Mouse (Mus musculus) lung, embryonic 16.5 days (tissue): ENCODE data around the gene Arrdc1. TPM values are rescaled to one million over a fixed set of nuclear protein-coding genes. Genes with fewer than 3 reads are reported as not detected.
"Not testable (repeated sequence)": the region's sequence is repeated elsewhere in the genome, so short reads cannot be mapped to it uniquely, and the experiment has no call there.

ENCODE experiments used
- ATAC-seq: fragments of 200-750 bp; cut with Nextera tagmentation; 2 replicates; pipeline ENCODE4 v1.8.0; 2017; ENCODE audit warnings: low read depth, mild to moderate bottlenecking, moderate library complexity
- H3K27ac ChIP-seq: fragments of 300-500 bp; sonication (generic); 2 replicates; pipeline ENCODE4 v1.5.1; 2014; ENCODE audit warnings: mild to moderate bottlenecking, control low read depth, low read length
- H3K27me3 ChIP-seq: fragments of 300-500 bp; sonication (generic); 2 replicates; pipeline ENCODE4 v1.6.1; 2014; ENCODE audit warnings: low read depth, low read length, mixed read lengths; ENCODE audit not compliant: control insufficient read depth, insufficient read depth
- H3K36me3 ChIP-seq: fragments of 300-500 bp; sonication (generic); 2 replicates; pipeline ENCODE4 v1.6.1; 2014; ENCODE audit warnings: low read length; ENCODE audit not compliant: control insufficient read depth, insufficient read depth
- H3K4me1 ChIP-seq: fragments of 300-500 bp; sonication (generic); replicated peaks from 2 replicates; pipeline ENCODE4 v1.6.1; 2014; ENCODE audit warnings: low read length, mixed read lengths; ENCODE audit not compliant: control insufficient read depth, insufficient read depth
- H3K4me2 ChIP-seq: fragments of 300-500 bp; sonication (generic); 2 replicates; pipeline ENCODE4 v1.6.1; 2014; ENCODE audit warnings: low read depth, low read length, control low read depth
- H3K4me3 ChIP-seq: fragments of 300-500 bp; sonication (generic); 2 replicates; pipeline ENCODE4 v1.5.1; 2014; ENCODE audit warnings: mild to moderate bottlenecking, low read length, control low read depth
- H3K9ac ChIP-seq: fragments of 300-500 bp; sonication (generic); 2 replicates; pipeline ENCODE4 v1.6.1; 2014; ENCODE audit warnings: low read length, control low read depth
- H3K9me3 ChIP-seq: fragments of 300-500 bp; sonication (generic); 2 replicates; pipeline ENCODE4 v1.6.1; 2016; ENCODE audit warnings: low read length; ENCODE audit not compliant: control insufficient read depth
- WGBS: fragments of 180-500 bp; shearing (Covaris S2); extraction: QIAGEN DNeasy Blood & Tissue Kit; methylation state at CpG from one replicate; pipeline ENCODE4 v1.1.7; 2014; 5-methylcytosine and 5-hydroxymethylcytosine counted together
- polyA plus RNA-seq: library from polyadenylated mRNA; unstranded; fragments of >200 nt; fragmentation: Nextera tagmentation; extraction: Ambion mirVana; gene quantifications from 2 replicates; pipeline ENCODE4 v1.2.1, GENCODE M21; 2015

Gene Arrdc1
- polyA plus RNA-seq, 1 experiment from 2014 or later, result 141 TPM

DNA sequence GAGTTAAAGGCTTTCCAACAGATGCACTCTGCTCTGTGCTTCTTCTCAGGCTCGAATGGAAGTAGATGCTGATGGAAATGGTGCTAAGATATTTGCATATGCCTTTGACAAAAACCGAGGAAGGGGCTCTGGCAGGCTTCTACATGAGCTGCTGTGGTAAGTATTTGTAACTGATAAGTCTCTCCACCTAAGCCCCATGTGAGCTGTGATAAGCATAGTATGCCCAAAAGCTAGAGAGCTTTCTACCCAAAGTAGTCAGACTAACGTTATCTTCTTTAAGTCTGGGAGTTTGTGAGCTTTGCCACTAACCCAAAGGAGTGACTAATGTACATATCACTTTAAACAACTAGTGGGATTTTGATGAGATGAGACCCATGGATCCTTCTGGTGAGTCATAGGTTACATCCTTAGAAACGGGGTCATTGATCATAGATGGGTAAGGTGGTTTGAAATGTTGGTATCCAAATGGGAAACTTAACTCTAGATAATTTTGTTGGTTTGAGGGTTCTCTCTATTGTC is 17.5 kb upstream of the Arrdc1 start:
- H3K4me3 ChIP-seq, result no peak overlapping the region
- peaks cover 13% of the 10 kb centered on the region for H3K4me1 ChIP-seq
- H3K27me3 ChIP-seq, result no peaks in the 10 kb centered on the region
- 74% methylated on average over 4 of the region's 4 CpGs for WGBS
- H3K27ac ChIP-seq, result no peak overlapping the region
- H3K4me2 ChIP-seq, result no peak overlapping the region
- H3K9me3 ChIP-seq, result no peaks in the 10 kb centered on the region
- no peak overlapping the region for H3K9ac ChIP-seq
- H3K36me3 ChIP-seq, result peaks cover 20% of the 10 kb centered on the region
- no peak for ATAC-seq

DNA sequence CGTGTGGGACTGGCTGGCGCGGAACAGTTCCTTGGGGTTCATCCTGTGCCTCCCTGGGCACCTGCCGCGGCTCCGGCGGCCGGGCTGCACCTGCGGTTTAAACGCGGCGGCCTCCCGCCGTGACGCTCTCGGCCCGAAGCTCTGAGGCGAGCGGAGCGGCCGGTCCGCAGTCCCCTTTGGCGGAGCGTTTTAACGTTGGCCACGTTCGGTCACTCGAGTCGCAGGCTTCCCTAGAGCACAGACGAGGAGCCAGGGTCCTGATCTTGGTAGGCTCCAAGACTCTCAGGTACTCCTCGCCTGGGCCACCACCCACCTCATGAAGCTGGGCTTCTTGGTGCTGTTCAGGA is 15.1 kb upstream of the Arrdc1 start:
- Histone ChIP-seq H3K9me3 (no peaks in the 10 kb centered on the region), H3K36me3 (peaks cover 13% of the 10 kb centered on the region), H3K4me1 (peaks cover 13% of the 10 kb centered on the region), H3K4me2 (peak overlapping the region; percentile 88), H3K27me3 (no peaks in the 10 kb centered on the region), H3K4me3 (peak overlapping the region; percentile 93), H3K27ac (peak overlapping the region; percentile 54), H3K9ac (peak overlapping the region; percentile 91)
- WGBS, result under 1% methylated on average over 31 of the region's 31 CpGs
- no peak for ATAC-seq

DNA sequence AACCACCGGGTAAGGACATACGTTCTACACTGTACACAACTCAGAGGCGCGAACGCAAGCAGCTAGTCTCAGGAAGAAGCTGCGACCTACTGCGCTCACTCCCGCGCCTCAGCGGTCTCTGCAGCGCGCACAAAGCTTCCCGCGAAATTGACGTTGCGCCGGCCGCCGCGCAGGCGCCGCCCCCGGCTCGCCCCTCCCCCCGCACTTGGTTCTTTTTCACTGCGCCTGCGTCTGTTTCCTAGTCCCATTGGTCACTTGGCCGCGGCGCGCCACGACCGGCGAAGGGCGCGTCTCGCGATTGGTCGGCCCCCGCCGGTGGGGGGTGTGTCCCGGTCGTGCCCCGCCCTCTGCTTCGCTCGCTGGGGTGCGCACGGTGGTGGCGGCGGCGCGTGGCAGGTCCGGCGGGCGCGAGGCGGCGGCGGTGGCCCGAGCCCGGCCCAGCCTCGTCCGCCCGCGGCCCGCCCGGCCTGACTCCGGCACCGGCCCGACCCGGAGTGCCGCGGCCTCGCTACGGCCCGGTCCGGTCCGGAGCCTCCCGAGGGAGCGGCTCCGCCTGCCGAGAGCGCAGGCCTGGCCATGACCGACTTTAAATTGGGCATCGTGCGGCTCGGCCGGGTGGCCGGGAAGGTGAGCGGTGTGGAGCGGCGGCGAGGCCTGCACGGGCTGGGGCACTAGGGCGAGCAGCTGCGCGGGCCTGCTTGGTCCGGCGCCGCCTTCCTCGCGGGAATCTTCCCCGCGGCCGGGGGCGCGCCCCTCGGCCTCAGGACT is 14.6 kb upstream of the Arrdc1 start, which contains the start of gene Zmynd19:
Gene Zmynd19, plus strand, starts transcription at position 372 of the 768 bp plus-strand sequence.
- H3K4me1 ChIP-seq, result peaks cover 13% of the 10 kb centered on the region
- H3K27ac ChIP-seq, result peak within 1 kb of the TSS; percentile 54
- WGBS, result under 1% methylated on average over 70 of the region's 108 CpGs
- no peaks in the 10 kb centered on the region for H3K27me3 ChIP-seq
- H3K36me3 ChIP-seq, result peaks cover 9% of the 10 kb centered on the region
- H3K4me2 ChIP-seq, result peak within 1 kb of the TSS; percentile 88
- peak within 1 kb of the TSS; percentile 91 for H3K9ac ChIP-seq
- H3K9me3 ChIP-seq, result no peaks in the 10 kb centered on the region
- peak within 1 kb of the TSS; percentile 93 for H3K4me3 ChIP-seq
- peak; percentile 100 for ATAC-seq

DNA sequence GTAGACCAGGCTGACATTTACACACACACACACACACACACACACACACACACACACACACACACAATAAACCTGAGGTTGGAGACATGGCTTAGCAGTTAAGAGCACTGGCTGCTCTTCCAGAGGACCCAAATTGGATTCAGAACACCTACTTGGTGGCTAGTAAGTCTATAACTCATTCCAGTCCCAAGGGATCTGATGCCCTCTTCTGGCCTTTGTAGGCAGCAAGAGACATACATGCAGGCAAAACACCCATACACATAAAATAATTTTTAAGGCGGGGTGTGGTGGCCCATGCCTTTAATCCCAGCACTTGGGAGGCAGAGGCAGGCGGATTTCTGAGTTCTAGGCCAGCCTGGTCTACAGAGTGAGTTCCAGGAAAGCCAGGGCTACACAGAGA is 9.3 kb upstream of the Arrdc1 start:
- not testable (repeated sequence) for H3K9ac ChIP-seq, H3K4me2 ChIP-seq, H3K27ac ChIP-seq, H3K9me3 ChIP-seq, H3K4me1 ChIP-seq, H3K36me3 ChIP-seq, H3K4me3 ChIP-seq, H3K27me3 ChIP-seq, ATAC-seq
- WGBS, result 36% methylated on average over 2 of the region's 2 CpGs

DNA sequence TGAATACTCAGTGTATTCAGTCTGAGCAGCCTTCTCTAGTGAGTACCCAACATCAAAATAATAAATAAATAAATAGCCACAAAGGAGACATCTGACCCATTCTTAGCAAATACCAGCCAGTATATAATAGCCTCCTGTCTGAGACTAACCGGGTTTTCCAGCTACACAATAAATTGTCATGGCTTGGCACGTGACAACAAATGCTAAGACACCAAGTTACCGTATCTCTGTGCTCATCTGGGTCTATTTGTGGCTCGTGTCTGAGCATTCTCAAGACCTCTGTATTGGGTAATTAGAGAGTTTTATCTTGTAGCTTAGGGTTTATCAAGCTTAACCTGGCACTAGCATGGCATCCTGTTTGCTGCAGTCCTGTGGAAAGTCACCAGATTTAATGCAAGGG is 7.0 kb upstream of the Arrdc1 start:
- Histone ChIP-seq H3K9me3 (no peaks in the 10 kb centered on the region), H3K9ac (no peak overlapping the region), H3K4me2 (no peak overlapping the region), H3K4me3 (no peak overlapping the region), H3K36me3 (no peaks in the 10 kb centered on the region), H3K27ac (no peak overlapping the region), H3K4me1 (no peaks in the 10 kb centered on the region), H3K27me3 (no peaks in the 10 kb centered on the region)
- ATAC-seq, result no peak
- 77% methylated on average over 4 of the region's 4 CpGs for WGBS

DNA sequence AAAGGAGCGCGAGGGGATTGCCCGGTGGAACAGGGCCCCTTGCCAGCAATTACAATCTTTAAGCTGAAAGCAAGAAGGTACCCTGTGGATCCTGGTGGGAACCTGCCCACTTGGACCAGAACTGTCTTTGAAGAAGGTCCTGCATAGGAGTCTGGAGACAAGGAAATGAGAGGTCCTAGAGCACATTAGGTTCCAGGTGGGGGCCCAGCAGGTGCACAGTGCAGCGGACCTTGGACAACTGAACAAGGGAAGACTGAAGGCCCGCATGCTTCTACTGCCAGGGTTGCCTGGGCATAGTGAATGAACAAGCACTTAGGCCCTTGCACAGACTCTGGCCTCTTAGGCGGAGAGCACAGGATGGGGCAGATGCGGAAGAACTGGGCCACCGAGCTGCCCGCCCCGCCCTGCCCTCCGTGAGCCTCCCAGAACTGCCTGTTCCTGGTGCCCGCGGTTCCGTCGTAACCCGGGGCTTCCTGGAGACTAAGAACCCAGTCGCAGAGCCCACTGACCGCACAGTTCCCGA is 550 bp downstream of the Arrdc1 start:
- peak; percentile 64 for ATAC-seq
- H3K9me3 ChIP-seq, result no peaks in the 10 kb centered on the region

DNA sequence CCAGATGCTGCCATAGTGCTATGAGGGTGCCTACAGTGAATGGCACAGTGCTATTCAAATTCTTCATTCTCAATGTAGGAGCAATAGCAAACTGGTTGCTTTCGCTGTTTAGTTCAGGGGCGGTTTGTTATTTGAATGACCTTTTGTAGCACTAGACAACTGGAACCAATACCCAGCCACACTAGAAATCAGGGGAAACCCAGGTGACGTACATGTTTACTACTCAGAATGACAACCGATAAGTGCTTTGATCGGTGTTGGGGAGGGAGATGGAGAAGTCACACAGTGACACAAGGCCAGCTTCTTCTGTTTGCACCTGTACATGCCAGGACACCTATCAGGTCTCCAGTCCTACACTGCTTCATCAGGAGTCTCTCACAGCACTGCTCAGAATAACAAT is 5.5 kb downstream of the Arrdc1 start:
- peaks cover 27% of the 10 kb centered on the region for H3K4me1 ChIP-seq
- H3K36me3 ChIP-seq, result no peaks in the 10 kb centered on the region; the same call in 1 of the 2 replicates
- no peak overlapping the region for H3K4me2 ChIP-seq
- peak overlapping the region; percentile 99 for H3K27ac ChIP-seq
- H3K9ac ChIP-seq, result no peak overlapping the region
- no peak for ATAC-seq
- no peaks in the 10 kb centered on the region for H3K9me3 ChIP-seq
- WGBS, result 90% methylated on average over 5 of the region's 5 CpGs
- no peak overlapping the region for H3K4me3 ChIP-seq
- no peaks in the 10 kb centered on the region for H3K27me3 ChIP-seq

More for the DNA sequence above, 550 bp downstream of the Arrdc1 start:
- Histone ChIP-seq H3K27ac (peak overlapping the region; percentile 97), H3K9ac (peak overlapping the region; percentile 90), H3K4me2 (peak overlapping the region; percentile 97), H3K27me3 (no peaks in the 10 kb centered on the region), H3K4me3 (peak overlapping the region; percentile 85), H3K36me3 (no peaks in the 10 kb centered on the region), H3K4me1 (peaks cover 12% of the 10 kb centered on the region)
- 4% methylated on average over 18 of the region's 19 CpGs for WGBS

DNA sequence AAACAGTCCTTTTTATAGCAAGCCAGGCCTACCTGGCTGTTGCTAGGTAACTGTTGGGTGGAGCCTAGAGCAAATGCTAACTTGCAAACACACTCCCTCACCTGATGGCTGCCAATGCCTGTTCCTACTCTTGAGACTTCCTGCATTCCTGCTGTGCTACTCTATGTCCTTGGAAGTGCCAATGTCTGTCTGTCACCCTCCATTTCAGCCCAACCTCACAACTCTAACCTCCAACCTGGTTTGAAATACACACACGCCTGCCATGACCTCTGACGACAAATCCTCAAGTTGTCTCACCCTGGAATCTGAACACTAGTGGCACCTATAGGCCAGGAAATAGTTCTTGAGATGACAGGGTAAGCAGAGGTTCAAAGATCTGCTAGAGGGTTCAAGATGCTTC is 5.9 kb downstream of the Arrdc1 start:
- H3K4me1 ChIP-seq, result peaks cover 24% of the 10 kb centered on the region
- peak; percentile 56 for ATAC-seq
- H3K9me3 ChIP-seq, result no peaks in the 10 kb centered on the region
- no peak overlapping the region for H3K4me3 ChIP-seq
- no peak overlapping the region for H3K4me2 ChIP-seq
- peak overlapping the region; percentile 99 for H3K27ac ChIP-seq
- H3K36me3 ChIP-seq, result no peaks in the 10 kb centered on the region; the same call in 1 of the 2 replicates
- H3K27me3 ChIP-seq, result no peaks in the 10 kb centered on the region
- WGBS, result 22% methylated on average over 2 of the region's 2 CpGs
- no peak overlapping the region for H3K9ac ChIP-seq

DNA sequence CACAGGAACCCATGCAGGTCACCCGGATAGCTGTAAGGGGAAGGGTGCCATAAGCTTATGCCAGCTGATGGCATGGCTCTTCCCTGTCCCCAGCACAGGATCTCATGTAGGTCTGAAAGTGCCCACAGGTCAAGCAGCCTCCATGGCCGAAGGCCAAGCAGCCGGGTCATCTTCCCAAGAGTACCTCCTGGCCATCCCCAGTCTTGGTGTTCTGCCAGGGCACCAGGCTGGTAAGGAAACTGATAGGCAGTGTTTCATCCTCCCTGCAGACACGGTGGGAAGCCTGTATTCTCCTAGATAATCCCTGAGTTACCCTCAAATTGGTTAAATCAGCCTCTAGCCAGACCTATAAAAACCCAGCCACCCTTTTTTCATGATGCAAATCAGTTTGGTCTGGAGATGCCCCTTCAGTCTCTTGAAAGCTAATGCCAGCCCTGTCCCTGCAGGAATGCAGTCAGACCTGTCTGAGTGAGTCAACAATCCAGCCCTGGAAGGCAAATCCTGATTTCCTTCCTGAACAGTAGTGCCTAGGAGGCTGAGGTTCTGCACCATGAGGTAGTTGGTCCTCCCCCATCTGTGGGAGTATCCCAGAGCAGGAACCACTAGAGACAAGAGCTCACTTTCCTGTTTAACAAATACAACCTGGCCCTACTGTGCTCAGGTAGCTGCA is 7.1 kb downstream of the Arrdc1 start:
- Histone ChIP-seq H3K9ac (peak overlapping the region; percentile 36; the same call in 1 of the 2 replicates), H3K27ac (peak overlapping the region; percentile 99), H3K9me3 (no peaks in the 10 kb centered on the region), H3K4me2 (peak overlapping the region; percentile 49), H3K36me3 (no peaks in the 10 kb centered on the region; the same call in 1 of the 2 replicates), H3K4me3 (peak overlapping the region; percentile 17), H3K4me1 (peaks cover 24% of the 10 kb centered on the region), H3K27me3 (no peaks in the 10 kb centered on the region)
- 48% methylated on average over 4 of the region's 4 CpGs for WGBS
- ATAC-seq, result peak; percentile 92
